Mouse (Mus musculus) MEL (cell line): ENCODE measurements at regions not wholly inside any gene's neighbourhood (a gene's known extent, or its start where the extent isn't known, plus 50 kb on each side); places are given as distances from the start of the nearest gene placed in this dataset.

Experiments
- DNase-seq: peaks from one replicate; pipeline ENCODE4 v3.0.0; 2011; ENCODE audit warnings: low read depth, low spot score
- H3K27ac ChIP-seq: 2 replicates; pipeline ENCODE4 v1.5.1; 2012; ENCODE audit warnings: low read depth, mild to moderate bottlenecking, control low read depth, low read length, moderate library complexity; ENCODE audit not compliant: control insufficient read depth
- H3K27me3 ChIP-seq, 2 experiments: fragments of 150-350 bp in 1 of 2; sonication (generic) in 1 of 2; 2 replicates each; pipeline ENCODE4 v1.6.1; 2012; ENCODE audit warnings: low read length in 2 of 2, mild to moderate bottlenecking in 2 of 2, improper control_type of control experiment in 1 of 2, moderate library complexity in 1 of 2; ENCODE audit not compliant: insufficient read depth in 2 of 2, control insufficient read depth in 1 of 2
- H3K36me3 ChIP-seq, 2 experiments: 2 replicates each; pipeline ENCODE4 v1.6.1; 2012 to 2014; ENCODE audit warnings: low read length in 2 of 2, improper control_type of control experiment in 1 of 2, inconsistent platforms in 1 of 2, mild to moderate bottlenecking in 1 of 2; ENCODE audit not compliant: insufficient read depth in 2 of 2, control insufficient read depth in 1 of 2
- H3K4me1 ChIP-seq, 2 experiments: fragments of 150-350 bp in 1 of 2; sonication (generic) in 1 of 2; 2 replicates each; pipeline ENCODE4 v1.6.1; 2012; ENCODE audit warnings: low read length in 2 of 2, improper control_type of control experiment in 1 of 2, mild to moderate bottlenecking in 1 of 2; ENCODE audit not compliant: insufficient read depth in 2 of 2, control insufficient read depth in 1 of 2
- H3K4me3 ChIP-seq, 2 experiments: fragments of 150-350 bp in 1 of 2; sonication (generic) in 1 of 2; 2 replicates each; pipeline ENCODE4 v1.5.1; 2012; ENCODE audit warnings: low read depth in 2 of 2, low read length in 2 of 2, mild to moderate bottlenecking in 2 of 2, moderate library complexity in 2 of 2, control low read depth in 1 of 2, improper control_type of control experiment in 1 of 2; ENCODE audit not compliant: control insufficient read depth in 1 of 2, insufficient read depth in 1 of 2
- H3K79me2 ChIP-seq: 2 replicates; pipeline ENCODE4 v1.6.1; 2012; ENCODE audit warnings: mild to moderate bottlenecking, low read length, moderate library complexity; ENCODE audit not compliant: control insufficient read depth, poor library complexity, insufficient read depth
- H3K9ac ChIP-seq: 2 replicates; pipeline ENCODE4 v1.6.1; 2012; ENCODE audit warnings: low read depth, mild to moderate bottlenecking, control low read depth, low read length, moderate library complexity; ENCODE audit not compliant: control insufficient read depth, poor library complexity, severe bottlenecking
- H3K9me3 ChIP-seq: fragments of 150-350 bp; sonication (generic); replicated peaks from 2 replicates; pipeline ENCODE4 v1.6.1; 2012; ENCODE audit warnings: mild to moderate bottlenecking, low read length, improper control_type of control experiment, moderate library complexity; ENCODE audit not compliant: insufficient read depth
- CTCF ChIP-seq, 3 experiments: IDR thresholded peaks in 2 of 3; conservative IDR thresholded peaks in 1 of 3; 2 replicates each; pipeline ENCODE4 v1.5.1; 2011 to 2012; ENCODE audit warnings: low read length in 3 of 3, low read depth in 2 of 3, mild to moderate bottlenecking in 2 of 3, improper control_type of control experiment in 1 of 3, inconsistent platforms in 1 of 3, mixed read lengths in 1 of 3, moderate library complexity in 1 of 3; ENCODE audit not compliant: control insufficient read depth in 1 of 3, insufficient read depth in 1 of 3, poor library complexity in 1 of 3, severe bottlenecking in 1 of 3
- E2F4 ChIP-seq: IDR thresholded peaks from 2 replicates; pipeline ENCODE4 v1.6.1; 2011; ENCODE audit warnings: low read depth, low read length, improper control_type of control experiment, borderline replicate concordance
- ELF1 ChIP-seq: IDR thresholded peaks from 2 replicates; pipeline ENCODE4 v1.6.1; 2014; ENCODE audit warnings: low read depth, mild to moderate bottlenecking, inconsistent platforms, low read length, improper control_type of control experiment, moderate library complexity
- ETS1 ChIP-seq: IDR thresholded peaks from 2 replicates; pipeline ENCODE4 v1.6.1; 2012; ENCODE audit warnings: low read depth, mild to moderate bottlenecking, inconsistent platforms, low read length, improper control_type of control experiment, moderate library complexity
- GABPA ChIP-seq: IDR thresholded peaks from 2 replicates; pipeline ENCODE4 v1.6.1; 2012; ENCODE audit warnings: low read depth, mild to moderate bottlenecking, inconsistent platforms, low read length, improper control_type of control experiment, moderate library complexity
- JUND ChIP-seq: IDR thresholded peaks from 2 replicates; pipeline ENCODE4 v1.6.1; 2011; ENCODE audit warnings: low read depth, mild to moderate bottlenecking, improper control_type of control experiment, low read length
- MAFK ChIP-seq: IDR thresholded peaks from 2 replicates; pipeline ENCODE4 v1.6.1; 2011; ENCODE audit warnings: low read depth, mild to moderate bottlenecking, low read length, improper control_type of control experiment, borderline replicate concordance
- MAX ChIP-seq: IDR thresholded peaks from 2 replicates; pipeline ENCODE4 v1.6.1; 2011; ENCODE audit warnings: low read length, improper control_type of control experiment
- MYB ChIP-seq: IDR thresholded peaks from 2 replicates; pipeline ENCODE4 v1.6.1; 2011; ENCODE audit warnings: mild to moderate bottlenecking, low read depth, low read length, improper control_type of control experiment
- MYC ChIP-seq: IDR thresholded peaks from 2 replicates; pipeline ENCODE4 v1.6.1; 2011; ENCODE audit warnings: low read depth, mild to moderate bottlenecking, low read length, improper control_type of control experiment, moderate library complexity
- POLR2A ChIP-seq, 2 experiments: IDR thresholded peaks; 2 replicates each; pipeline ENCODE4 v1.6.1; 2011 to 2012; ENCODE audit warnings: low read length in 2 of 2, mild to moderate bottlenecking in 2 of 2, control low read depth in 1 of 2, improper control_type of control experiment in 1 of 2, low read depth in 1 of 2, moderate library complexity in 1 of 2; ENCODE audit not compliant: control insufficient read depth in 1 of 2, insufficient read depth in 1 of 2, poor library complexity in 1 of 2
- RAD21 ChIP-seq: IDR thresholded peaks from 2 replicates; pipeline ENCODE4 v1.6.1; 2011; ENCODE audit warnings: mild to moderate bottlenecking, low read depth, low read length, improper control_type of control experiment
- SIN3A ChIP-seq: IDR thresholded peaks from 2 replicates; pipeline ENCODE4 v1.6.1; 2012; ENCODE audit warnings: low read length, improper control_type of control experiment, inconsistent platforms
- SMC3 ChIP-seq: IDR thresholded peaks from 2 replicates; pipeline ENCODE4 v1.6.1; 2011; ENCODE audit warnings: low read depth, low read length, improper control_type of control experiment
- TBP ChIP-seq: IDR thresholded peaks from 2 replicates; pipeline ENCODE4 v1.8.0; 2011; ENCODE audit warnings: low read depth, low read length, improper control_type of control experiment
- ZC3H11A ChIP-seq: IDR thresholded peaks from 2 replicates; pipeline ENCODE4 v1.6.1; 2012; ENCODE audit warnings: low read depth, mild to moderate bottlenecking, inconsistent platforms, low read length, improper control_type of control experiment
- ZKSCAN1 ChIP-seq: IDR thresholded peaks from 2 replicates; pipeline ENCODE4 v1.6.1; 2012; ENCODE audit warnings: low read depth, mild to moderate bottlenecking, inconsistent platforms, low read length, improper control_type of control experiment, moderate library complexity

DNA sequence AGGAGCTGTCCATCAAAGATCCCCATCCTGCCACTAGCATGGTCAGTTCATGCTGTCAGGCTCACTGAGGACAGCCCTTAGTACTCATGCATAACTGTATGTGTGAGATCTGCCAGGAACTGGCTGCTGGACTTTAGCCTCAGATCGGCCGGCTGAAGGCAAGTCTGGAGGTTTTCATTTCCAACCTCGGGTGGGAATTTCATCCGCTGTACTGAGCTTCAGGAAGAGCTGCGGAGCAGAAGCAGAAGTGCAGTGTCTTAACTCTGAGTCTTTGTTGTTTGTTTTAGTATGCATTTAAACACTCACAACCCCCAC is 99.6 kb upstream of the Ccnd2 start:
- Histone ChIP-seq H3K36me3 (no peaks in the 10 kb centered on the region), H3K9ac (no peak overlapping the region), H3K9me3 (no peaks in the 10 kb centered on the region), H3K27ac (no peak overlapping the region), H3K27me3 (no peaks in the 10 kb centered on the region), H3K4me1 (no peaks in the 10 kb centered on the region), H3K4me3 (no peak overlapping the region), H3K79me2 (no peaks in the 10 kb centered on the region)
- no peak for DNase-seq
- no peak for TF ChIP-seq MYC
- no peak for TF ChIP-seq ELF1
- TF ChIP-seq CTCF (IDR thresholded peaks at IDR 0.05 in 2 of 3, conservative IDR thresholded peaks at IDR 0.05 in 1 of 3; ENCODE audit: control insufficient read depth in 1 of 3, insufficient read depth in 1 of 3, low read depth in 2 of 3, low read length in 3 of 3, poor library complexity in 1 of 3, severe bottlenecking in 1 of 3), result no peak
- TF ChIP-seq ZKSCAN1, result no peak
- TF ChIP-seq SIN3A, result no peak
- no peak for TF ChIP-seq MYB
- TF ChIP-seq MAFK, result no peak
- no peak for TF ChIP-seq E2F4
- no peak for TF ChIP-seq MAX
- TF ChIP-seq TBP, result no peak
- TF ChIP-seq ZC3H11A, result no peak

DNA sequence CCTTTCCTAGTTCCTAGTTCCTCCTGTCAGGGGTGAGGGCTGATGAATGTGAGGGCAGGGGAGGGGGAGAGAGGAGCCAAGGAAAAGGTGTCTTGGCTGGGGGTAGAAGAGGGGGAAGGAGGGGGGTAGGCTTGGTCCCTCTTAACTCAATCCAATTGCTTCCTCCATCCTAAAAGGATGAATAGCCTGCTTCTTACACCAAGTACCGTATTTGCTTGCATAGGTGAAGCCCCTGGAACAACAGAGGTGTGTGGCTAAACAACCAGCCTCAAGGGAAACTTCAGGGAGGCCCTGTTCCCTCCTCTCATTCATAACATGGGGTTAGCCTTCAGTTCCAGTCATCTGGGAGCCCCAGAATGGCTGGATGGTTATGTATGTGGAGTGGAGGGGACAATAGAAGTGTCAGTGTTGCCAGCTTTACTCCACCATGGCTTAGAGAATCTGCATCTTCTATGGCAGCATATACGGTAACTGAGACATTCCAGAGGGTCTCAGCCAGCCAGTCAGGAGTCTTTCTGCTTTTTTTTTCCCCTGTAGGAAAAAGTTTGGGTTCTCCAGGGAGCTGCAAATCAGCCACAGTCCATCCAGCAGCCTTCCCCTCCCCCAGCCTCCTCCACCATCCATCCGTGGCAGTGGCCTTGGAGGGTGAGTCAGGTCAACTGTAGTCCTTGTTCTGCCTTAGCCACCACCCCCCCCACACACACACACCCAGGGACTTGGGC is 100.2 kb upstream of the Ccnd2 start:
- no peak for DNase-seq
- H3K4me1 ChIP-seq, result no peaks in the 10 kb centered on the region
- H3K4me3 ChIP-seq, result no peak overlapping the region
- no peaks in the 10 kb centered on the region for H3K79me2 ChIP-seq
- no peaks in the 10 kb centered on the region for H3K9me3 ChIP-seq
- TF ChIP-seq RAD21 (no peak), GABPA (no peak), SMC3 (no peak), ETS1 (no peak), JUND (no peak), POLR2A (IDR thresholded peaks at IDR 0.05; ENCODE audit: control insufficient read depth in 1 of 2, insufficient read depth in 1 of 2, low read depth in 1 of 2, low read length in 2 of 2, poor library complexity in 1 of 2) (no peak), MYB (no peak)
- no peak overlapping the region for H3K9ac ChIP-seq
- no peaks in the 10 kb centered on the region for H3K36me3 ChIP-seq
- no peak overlapping the region for H3K27ac ChIP-seq
- H3K27me3 ChIP-seq, result no peaks in the 10 kb centered on the region
